Comparison of ENCODE assay signal across 8 mouse cellular contexts in the genomic region with DNA sequence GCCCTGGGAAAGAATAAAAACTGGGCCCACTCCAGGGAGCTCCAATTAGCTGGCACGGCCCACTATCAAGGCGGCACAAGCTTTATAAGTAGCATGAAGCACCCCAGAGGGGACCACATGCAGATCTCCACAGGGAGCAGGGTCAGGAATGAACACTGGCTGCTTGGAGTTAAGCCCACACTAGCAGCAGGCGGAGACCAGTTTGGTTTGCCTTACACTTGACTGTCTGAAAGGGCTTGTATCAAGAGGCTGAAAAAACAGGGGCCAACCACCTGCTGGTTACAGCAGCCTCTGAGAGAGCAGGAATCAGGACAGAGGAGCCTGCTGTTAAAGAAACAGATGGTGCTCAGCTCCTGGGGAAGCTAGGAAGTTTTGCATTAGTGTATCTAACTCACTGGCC. TPM values are rescaled to one million over a fixed set of nuclear protein-coding genes. Genes with fewer than 3 reads are reported as not detected.
DNase-seq lines count a peak whose midpoint lies in the region; ATAC-seq lines count a peak whose summit lies in the region.

No protein-coding gene starts in this region.

- DNase-seq in heart, postnatal 25 days (ENCODE audit: low spot score): no peak
- DNase-seq in embryonic facial prominence, embryonic 10.5 days (ENCODE audit: low spot score): peak; percentile 48
- DNase-seq in mesoderm, embryonic 11.5 days (ENCODE audit: low read depth, low spot score): peak; percentile 66
- DNase-seq in urinary bladder, postnatal 25 days (ENCODE audit: low spot score): no peak
- no peak for DNase-seq in adrenal gland, postnatal 10 days
- DNase-seq in layer of hippocampus, adult 18-20 months (ENCODE audit: low spot score in 2 of 2): no peak

- H3K4me1 ChIP-seq in heart, embryonic 11.5 days (ENCODE audit: control insufficient read depth, insufficient read depth, low read length): peaks cover 86% of the 10 kb centered on the region
- peaks cover 94% of the 10 kb centered on the region for H3K4me1 ChIP-seq in embryonic facial prominence, embryonic 10.5 days
- peaks cover 57% of the 10 kb centered on the region for H3K4me1 ChIP-seq in hindbrain, embryonic 15.5 days (replicated peaks)

- intact Hi-C loops in heart, postnatal 25 days (cut with DNase I): no loop called here

- H3K4me3 ChIP-seq in heart, embryonic 11.5 days (ENCODE audit: low read depth, low read length): no peak overlapping the region
- no peak overlapping the region for H3K4me3 ChIP-seq in embryonic facial prominence, embryonic 10.5 days
- no peak overlapping the region for H3K4me3 ChIP-seq in hindbrain, embryonic 15.5 days

- ATAC-seq in heart, embryonic 11.5 days (replicated peaks; ENCODE audit: insufficient number of reproducible peaks, low FRiP score, low TSS enrichment): no peak
- peak; percentile 51 for ATAC-seq in hindbrain, embryonic 15.5 days (ENCODE audit: low FRiP score, low read depth)

- peak overlapping the region; percentile 88 for H3K27ac ChIP-seq in heart, embryonic 11.5 days (ENCODE audit: low read depth, low read length)
- peak overlapping the region; percentile 93 for H3K27ac ChIP-seq in embryonic facial prominence, embryonic 10.5 days (replicated peaks)
- H3K27ac ChIP-seq in hindbrain, embryonic 15.5 days (replicated peaks): no peak overlapping the region

- no peak overlapping the region for H3K9ac ChIP-seq in heart, embryonic 11.5 days (ENCODE audit: low read depth, low read length)
- no peak overlapping the region for H3K9ac ChIP-seq in hindbrain, embryonic 15.5 days

- H3K4me2 ChIP-seq in heart, embryonic 11.5 days: no peak overlapping the region
- no peak overlapping the region for H3K4me2 ChIP-seq in hindbrain, embryonic 15.5 days

- H3K27me3 ChIP-seq in heart, embryonic 11.5 days (ENCODE audit: control insufficient read depth, insufficient read depth, low read length): no peaks in the 10 kb centered on the region
- H3K27me3 ChIP-seq in embryonic facial prominence, embryonic 10.5 days (replicated peaks; ENCODE audit: low read depth, poor library complexity, severe bottlenecking): no peaks in the 10 kb centered on the region
- no peaks in the 10 kb centered on the region for H3K27me3 ChIP-seq in hindbrain, embryonic 15.5 days

- no peaks in the 10 kb centered on the region for H3K36me3 ChIP-seq in heart, embryonic 11.5 days (ENCODE audit: control insufficient read depth, insufficient read depth, low read length)
- H3K36me3 ChIP-seq in embryonic facial prominence, embryonic 10.5 days (replicated peaks): peaks cover 15% of the 10 kb centered on the region
- H3K36me3 ChIP-seq in hindbrain, embryonic 15.5 days: no peaks in the 10 kb centered on the region

- no peaks in the 10 kb centered on the region for H3K9me3 ChIP-seq in heart, embryonic 11.5 days (replicated peaks; ENCODE audit: control insufficient read depth, low read length)
- H3K9me3 ChIP-seq in embryonic facial prominence, embryonic 10.5 days: no peaks in the 10 kb centered on the region
- H3K9me3 ChIP-seq in hindbrain, embryonic 15.5 days: no peaks in the 10 kb centered on the region

- 36% methylated on average over 3 of the region's 3 CpGs for WGBS in heart, embryonic 11.5 days (ENCODE audit: insufficient replicate concordance)
- 31% methylated on average over 3 of the region's 3 CpGs for WGBS in embryonic facial prominence, embryonic 10.5 days
- WGBS in hindbrain, embryonic 15.5 days: 16% methylated on average over 3 of the region's 3 CpGs

RNA-seq across cellular contexts. Expression of gene Actn1, which starts 32.3 kb away (rescaled TPM):
- 53.2 and 54.1 TPM in 2 replicates for polyA plus RNA-seq in heart, embryonic 11.5 days (2014; fragmentation: Nextera tagmentation; extraction: Ambion mirVana)
- 10 to 100 TPM; 33.9 to 38.3 TPM for total RNA-seq in heart, postnatal 25 days (2021)
- polyA plus RNA-seq in embryonic facial prominence, embryonic 10.5 days (2016; fragmentation: Nextera tagmentation; extraction: Ambion mirVana): 38.2 and 39.3 TPM in 2 replicates
- polyA plus RNA-seq in hindbrain, embryonic 15.5 days (2015; fragmentation: Nextera tagmentation; extraction: Ambion mirVana): 8.1 and 9.7 TPM in 2 replicates
- total RNA-seq in adrenal gland, postnatal 10 days (2021): 10 to 100 TPM; 49.3 to 53.7 TPM
- 100 to 1,000 TPM in 1 of 2 experiments, 10 to 100 TPM in 1; 92.7 to 100 TPM for total RNA-seq in layer of hippocampus, adult 18-20 months (2021)

Comparison
In these comparisons a context has a peak if more than half of its experiments do, and no peak if none do; other contexts are left out.
1. DNase-seq: peak in embryonic facial prominence, embryonic 10.5 days (single experiment) and mesoderm, embryonic 11.5 days (single experiment); none in heart, postnatal 25 days (single experiment), urinary bladder, postnatal 25 days (single experiment), adrenal gland, postnatal 10 days (single experiment) and layer of hippocampus, adult 18-20 months (0 of 2).